8 mouse cellular contexts compared by ENCODE assay signal in the genomic region with DNA sequence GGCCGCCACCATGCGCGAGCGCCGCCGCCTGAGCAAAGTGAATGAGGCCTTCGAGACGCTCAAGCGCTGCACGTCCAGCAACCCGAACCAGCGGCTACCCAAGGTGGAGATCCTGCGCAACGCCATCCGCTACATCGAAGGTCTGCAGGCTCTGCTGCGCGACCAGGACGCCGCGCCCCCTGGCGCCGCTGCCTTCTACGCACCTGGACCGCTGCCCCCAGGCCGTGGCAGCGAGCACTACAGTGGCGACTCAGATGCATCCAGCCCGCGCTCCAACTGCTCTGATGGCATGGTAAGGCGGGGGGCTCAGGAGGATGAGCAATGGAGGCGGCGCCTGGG. TPM values are rescaled to one million over a fixed set of nuclear protein-coding genes. Genes with fewer than 3 reads are reported as not detected.
A peak's percentile ranks its signal among the peaks of the same experiment; 100 is the strongest.
DNase-seq lines count a peak whose midpoint lies in the region; ATAC-seq and TF ChIP-seq lines count a peak whose summit lies in the region.

No protein-coding gene starts in this region.

- TF ChIP-seq EP300 in liver, postnatal 0 days (IDR thresholded peaks at IDR 0.05; ENCODE audit: low read depth) = no peak

- no peak for ATAC-seq in cerebellum, adult (ENCODE audit: insufficient number of reproducible peaks, low FRiP score, low TSS enrichment)
- no peak for ATAC-seq in liver, postnatal 0 days

- H3K27ac ChIP-seq in cerebellum, adult 2 months (ENCODE audit: insufficient read depth, low read length) = no peak overlapping the region
- H3K27ac ChIP-seq in liver, postnatal 0 days (ENCODE audit: low read depth) = no peak overlapping the region

- no peaks in the 10 kb centered on the region; the same call in 1 of the 2 replicates for H3K27me3 ChIP-seq in cerebellum, adult 2 months (ENCODE audit: control insufficient read depth, insufficient read depth, low read length)
- peaks cover 43% of the 10 kb centered on the region for H3K27me3 ChIP-seq in liver, postnatal 0 days (ENCODE audit: insufficient read depth, low read length)

- no peak for TF ChIP-seq POLR2A in cerebellum, adult 2 months (IDR thresholded peaks at IDR 0.05; ENCODE audit: borderline replicate concordance, insufficient read depth, low read length)

- no peak for DNase-seq in cerebellum, adult 2 months
- peak; percentile 45 for DNase-seq in R1 (ENCODE audit: low read depth, low spot score)
- peak; percentile 69 for DNase-seq in gastrocnemius, postnatal 10 days
- no peak for DNase-seq in liver, postnatal 0 days
- DNase-seq in ovary, postnatal 10 days (ENCODE audit: low spot score) = no peak
- no peak for DNase-seq in right cerebral cortex, postnatal 14 days
- DNase-seq in T-cell, adult 2 months (ENCODE audit: low spot score) = no peak

- H3K4me2 ChIP-seq in liver, postnatal 0 days (ENCODE audit: low read depth, low read length) = no peak overlapping the region

- H3K9me3 ChIP-seq in liver, postnatal 0 days (ENCODE audit: low read length) = no peaks in the 10 kb centered on the region

- WGBS in cerebellum, adult 2 months = 2% methylated on average over 33 of the region's 33 CpGs
- WGBS in liver, postnatal 0 days (ENCODE audit: insufficient replicate concordance) = 1% methylated on average over 33 of the region's 33 CpGs

- H3K4me3 ChIP-seq in cerebellum, adult 2 months (replicated peaks; ENCODE audit: insufficient read depth, low read depth, low read length) = no peak overlapping the region
- no peak overlapping the region for H3K4me3 ChIP-seq in liver, postnatal 0 days (ENCODE audit: low read depth, low read length)

- H3K4me1 ChIP-seq in cerebellum, adult 2 months (ENCODE audit: control insufficient read depth, insufficient read depth, low read length) = no peaks in the 10 kb centered on the region
- no peaks in the 10 kb centered on the region for H3K4me1 ChIP-seq in liver, postnatal 0 days (ENCODE audit: insufficient read depth)

- no peak overlapping the region for H3K9ac ChIP-seq in liver, postnatal 0 days (replicated peaks)

- peak; percentile 12; the same call in 1 of the 2 replicates for TF ChIP-seq CTCF in cerebellum, adult 2 months (IDR thresholded peaks at IDR 0.05; ENCODE audit: borderline replicate concordance, insufficient read depth, low read depth, low read length)
- TF ChIP-seq CTCF in liver, postnatal 0 days (IDR thresholded peaks at IDR 0.05; ENCODE audit: low read depth) = peak; percentile 36

- H3K36me3 ChIP-seq in liver, postnatal 0 days (replicated peaks; ENCODE audit: insufficient read depth, low read length) = no peaks in the 10 kb centered on the region

RNA-seq across cellular contexts. Expression of a gene that starts 0.7 kb away (rescaled TPM):
- 0.08 TPM in 1 of 2 replicates, not detected in the other for polyA plus RNA-seq in cerebellum, adult 2 months (2012; rRNA removed)
- 10 to 100 TPM; 36.8 to 45.3 TPM for total RNA-seq in gastrocnemius, postnatal 10 days (2021)
- polyA plus RNA-seq in liver, postnatal 0 days (2015; fragmentation: Nextera tagmentation; extraction: Ambion mirVana) = 0.09 TPM in 1 of 2 replicates, not detected in the other

RNA-seq across cellular contexts. Expression of a gene that starts 19.3 kb away (rescaled TPM):
- polyA plus RNA-seq in cerebellum, adult 2 months (2012; rRNA removed) = 325 and 338 TPM in 2 replicates
- 10 to 100 TPM; 19.7 to 21.1 TPM for total RNA-seq in gastrocnemius, postnatal 10 days (2021)
- polyA plus RNA-seq in liver, postnatal 0 days (2015; fragmentation: Nextera tagmentation; extraction: Ambion mirVana) = 0.07 TPM in 1 of 2 replicates, not detected in the other

Comparison
In these comparisons a context has a peak if more than half of its experiments do, and no peak if none do; other contexts are left out.
1. DNase-seq: peak in R1 (single experiment) and gastrocnemius, postnatal 10 days (single experiment); none in cerebellum, adult 2 months (0 of 2), liver, postnatal 0 days (single experiment), ovary, postnatal 10 days (single experiment), right cerebral cortex, postnatal 14 days (single experiment) and T-cell, adult 2 months (single experiment).
2. RNA of a gene that starts 19.3 kb away (polyA plus RNA-seq): 325 to 338 TPM in cerebellum, adult 2 months; 0.07 TPM in liver, postnatal 0 days; every median in the first group is over 100 times any median in the second.